Mouse (Mus musculus): ENCODE measurements at regions not wholly inside any gene's neighbourhood (a gene's known extent, or its start where the extent isn't known, plus 50 kb on each side); places are given as distances from the start of the nearest gene placed in this dataset.

- ATAC-seq (ENCODE audit: low FRiP score, low TSS enrichment) (no peak), DNase-seq (no peak)
- Histone ChIP-seq H3K4me2 (ENCODE audit: low read length) (no peak overlapping the region), H3K4me3 (replicated peaks; ENCODE audit: low read depth, low read length) (no peak overlapping the region), H3K4me1 (ENCODE audit: control insufficient read depth, insufficient read depth, low read length) (no peaks in the 10 kb centered on the region), H3K36me3 (ENCODE audit: control insufficient read depth, insufficient read depth, low read length) (no peaks in the 10 kb centered on the region), H3K27ac (replicated peaks; ENCODE audit: low read depth, low read length) (no peak overlapping the region), H3K27me3 (ENCODE audit: control insufficient read depth, insufficient read depth, low read length) (no peaks in the 10 kb centered on the region), H3K9me3 (ENCODE audit: control insufficient read depth, low read length) (no peaks in the 10 kb centered on the region), H3K9ac (replicated peaks; ENCODE audit: low read length) (no peak overlapping the region)
- 72% methylated on average over 8 of the region's 8 CpGs for WGBS
Observed at GRCm38 (mm10) chr13:97589626-97590025, 170.8 kb downstream of the Gm10260 start.

- H3K4me2 ChIP-seq (ENCODE audit: low read length): no peak overlapping the region
- H3K27me3 ChIP-seq (ENCODE audit: control insufficient read depth, insufficient read depth, low read length): no peaks in the 10 kb centered on the region
- 40% methylated on average over 1 of the region's 1 CpGs for WGBS
- no peak overlapping the region for H3K4me3 ChIP-seq (replicated peaks; ENCODE audit: low read depth, low read length)
- H3K27ac ChIP-seq (replicated peaks; ENCODE audit: low read depth, low read length): no peak overlapping the region
- ATAC-seq (ENCODE audit: low FRiP score, low TSS enrichment): no peak
- no peak overlapping the region for H3K9ac ChIP-seq (replicated peaks; ENCODE audit: low read length)
- H3K4me1 ChIP-seq (ENCODE audit: control insufficient read depth, insufficient read depth, low read length): no peaks in the 10 kb centered on the region
- no peaks in the 10 kb centered on the region for H3K36me3 ChIP-seq (ENCODE audit: control insufficient read depth, insufficient read depth, low read length)
- H3K9me3 ChIP-seq (ENCODE audit: control insufficient read depth, low read length): no peaks in the 10 kb centered on the region
- no peak for DNase-seq
Observed at GRCm38 (mm10) chr13:97588085-97588484, 172.3 kb downstream of the Gm10260 start.

GRCm38 (mm10) chr13:97587088-97587487 is 173.3 kb downstream of the Gm10260 start:
- no peak overlapping the region for H3K9ac ChIP-seq (replicated peaks; ENCODE audit: low read length)
- H3K4me2 ChIP-seq (ENCODE audit: low read length): no peak overlapping the region
- ATAC-seq (ENCODE audit: low FRiP score, low TSS enrichment) (no peak), DNase-seq (no peak)
- 82% methylated on average over 1 of the region's 1 CpGs for WGBS
- H3K4me1 ChIP-seq (ENCODE audit: control insufficient read depth, insufficient read depth, low read length): no peaks in the 10 kb centered on the region
- H3K27me3 ChIP-seq (ENCODE audit: control insufficient read depth, insufficient read depth, low read length): no peaks in the 10 kb centered on the region
- no peak overlapping the region for H3K27ac ChIP-seq (replicated peaks; ENCODE audit: low read depth, low read length)
- H3K4me3 ChIP-seq (replicated peaks; ENCODE audit: low read depth, low read length): no peak overlapping the region
- H3K9me3 ChIP-seq (ENCODE audit: control insufficient read depth, low read length): no peaks in the 10 kb centered on the region
- H3K36me3 ChIP-seq (ENCODE audit: control insufficient read depth, insufficient read depth, low read length): no peaks in the 10 kb centered on the region

GRCm38 (mm10) chr13:97584045-97584444 is 176.4 kb downstream of the Gm10260 start:
- Histone ChIP-seq H3K9ac (replicated peaks; ENCODE audit: low read length) (no peak overlapping the region), H3K27ac (replicated peaks; ENCODE audit: low read depth, low read length) (no peak overlapping the region), H3K36me3 (ENCODE audit: control insufficient read depth, insufficient read depth, low read length) (no peaks in the 10 kb centered on the region), H3K4me3 (replicated peaks; ENCODE audit: low read depth, low read length) (no peak overlapping the region), H3K4me2 (ENCODE audit: low read length) (no peak overlapping the region), H3K9me3 (ENCODE audit: control insufficient read depth, low read length) (no peaks in the 10 kb centered on the region), H3K4me1 (ENCODE audit: control insufficient read depth, insufficient read depth, low read length) (no peaks in the 10 kb centered on the region), H3K27me3 (ENCODE audit: control insufficient read depth, insufficient read depth, low read length) (no peaks in the 10 kb centered on the region)
- 87% methylated on average over 4 of the region's 4 CpGs for WGBS
- no peak for DNase-seq
- no peak for ATAC-seq (ENCODE audit: low FRiP score, low TSS enrichment)

- DNase-seq (no peak), ATAC-seq (ENCODE audit: low FRiP score, low TSS enrichment) (no peak)
- Histone ChIP-seq H3K9me3 (ENCODE audit: control insufficient read depth, low read length) (no peaks in the 10 kb centered on the region), H3K36me3 (ENCODE audit: control insufficient read depth, insufficient read depth, low read length) (no peaks in the 10 kb centered on the region), H3K4me1 (ENCODE audit: control insufficient read depth, insufficient read depth, low read length) (no peaks in the 10 kb centered on the region), H3K27ac (replicated peaks; ENCODE audit: low read depth, low read length) (no peak overlapping the region), H3K27me3 (ENCODE audit: control insufficient read depth, insufficient read depth, low read length) (no peaks in the 10 kb centered on the region), H3K9ac (replicated peaks; ENCODE audit: low read length) (no peak overlapping the region), H3K4me2 (ENCODE audit: low read length) (no peak overlapping the region), H3K4me3 (replicated peaks; ENCODE audit: low read depth, low read length) (no peak overlapping the region)
- 83% methylated on average over 4 of the region's 4 CpGs for WGBS
Observed at GRCm38 (mm10) chr13:97581380-97581779, 179.1 kb downstream of the Gm10260 start.

- Histone ChIP-seq H3K27me3 (ENCODE audit: control insufficient read depth, insufficient read depth, low read length) (no peaks in the 10 kb centered on the region), H3K9ac (replicated peaks; ENCODE audit: low read length) (no peak overlapping the region), H3K4me3 (replicated peaks; ENCODE audit: low read depth, low read length) (no peak overlapping the region), H3K27ac (replicated peaks; ENCODE audit: low read depth, low read length) (no peak overlapping the region), H3K9me3 (ENCODE audit: control insufficient read depth, low read length) (no peaks in the 10 kb centered on the region), H3K36me3 (ENCODE audit: control insufficient read depth, insufficient read depth, low read length) (no peaks in the 10 kb centered on the region), H3K4me1 (ENCODE audit: control insufficient read depth, insufficient read depth, low read length) (no peaks in the 10 kb centered on the region), H3K4me2 (ENCODE audit: low read length) (no peak overlapping the region)
- DNase-seq: no peak
- WGBS: 17% methylated on average over 3 of the region's 3 CpGs
- ATAC-seq (ENCODE audit: low FRiP score, low TSS enrichment): no peak
Observed at GRCm38 (mm10) chr13:97580241-97580874, 180.1 kb downstream of the Gm10260 start.

GRCm38 (mm10) chr13:97578595-97578994 is 181.8 kb downstream of the Gm10260 start:
- Histone ChIP-seq H3K9me3 (ENCODE audit: control insufficient read depth, low read length) (no peaks in the 10 kb centered on the region), H3K36me3 (ENCODE audit: control insufficient read depth, insufficient read depth, low read length) (no peaks in the 10 kb centered on the region), H3K4me2 (ENCODE audit: low read length) (no peak overlapping the region), H3K4me1 (ENCODE audit: control insufficient read depth, insufficient read depth, low read length) (no peaks in the 10 kb centered on the region), H3K27me3 (ENCODE audit: control insufficient read depth, insufficient read depth, low read length) (no peaks in the 10 kb centered on the region), H3K27ac (replicated peaks; ENCODE audit: low read depth, low read length) (no peak overlapping the region), H3K4me3 (replicated peaks; ENCODE audit: low read depth, low read length) (no peak overlapping the region), H3K9ac (replicated peaks; ENCODE audit: low read length) (no peak overlapping the region)
- no peak for DNase-seq
- ATAC-seq (ENCODE audit: low FRiP score, low TSS enrichment): no peak
- WGBS: 89% methylated on average over 5 of the region's 5 CpGs

GRCm38 (mm10) chr13:97577081-97577785 is 183.2 kb downstream of the Gm10260 start:
- WGBS: 65% methylated on average over 9 of the region's 9 CpGs
- Histone ChIP-seq H3K4me1 (ENCODE audit: control insufficient read depth, insufficient read depth, low read length) (no peaks in the 10 kb centered on the region), H3K27ac (replicated peaks; ENCODE audit: low read depth, low read length) (no peak overlapping the region), H3K4me3 (replicated peaks; ENCODE audit: low read depth, low read length) (no peak overlapping the region), H3K9ac (replicated peaks; ENCODE audit: low read length) (no peak overlapping the region), H3K4me2 (ENCODE audit: low read length) (no peak overlapping the region), H3K36me3 (ENCODE audit: control insufficient read depth, insufficient read depth, low read length) (no peaks in the 10 kb centered on the region), H3K9me3 (ENCODE audit: control insufficient read depth, low read length) (no peaks in the 10 kb centered on the region), H3K27me3 (ENCODE audit: control insufficient read depth, insufficient read depth, low read length) (no peaks in the 10 kb centered on the region)
- no peak for DNase-seq
- no peak for ATAC-seq (ENCODE audit: low FRiP score, low TSS enrichment)

- ATAC-seq (ENCODE audit: low FRiP score, low TSS enrichment) (no peak), DNase-seq (no peak)
- Histone ChIP-seq H3K36me3 (ENCODE audit: control insufficient read depth, insufficient read depth, low read length) (no peaks in the 10 kb centered on the region), H3K4me1 (ENCODE audit: control insufficient read depth, insufficient read depth, low read length) (no peaks in the 10 kb centered on the region), H3K27ac (replicated peaks; ENCODE audit: low read depth, low read length) (no peak overlapping the region), H3K27me3 (ENCODE audit: control insufficient read depth, insufficient read depth, low read length) (no peaks in the 10 kb centered on the region), H3K9me3 (ENCODE audit: control insufficient read depth, low read length) (no peaks in the 10 kb centered on the region), H3K9ac (replicated peaks; ENCODE audit: low read length) (no peak overlapping the region), H3K4me3 (replicated peaks; ENCODE audit: low read depth, low read length) (no peak overlapping the region), H3K4me2 (ENCODE audit: low read length) (no peak overlapping the region)
- WGBS: 31% methylated on average over 3 of the region's 3 CpGs
Observed at GRCm38 (mm10) chr13:97573601-97574000, 186.8 kb downstream of the Gm10260 start.

All from midbrain, embryonic 14.5 days (tissue).